Mouse (Mus musculus): ENCODE data around the gene Casd1. TPM values are rescaled to one million over a fixed set of nuclear protein-coding genes. Genes with fewer than 3 reads are reported as not detected.

Gene Casd1
- polyA plus RNA-seq, 1 experiment from 2014 or later, result 46.0 TPM

- H3K36me3 ChIP-seq (replicated peaks), result 0 out of 2 replicates have a peak, but pooled peaks cover 2% of the 10 kb centered on the region
- WGBS, result 26% methylated on average over 1 of the region's 1 CpGs
- H3K9me3 ChIP-seq, result no peaks in the 10 kb centered on the region
- H3K9ac ChIP-seq, result no peak overlapping the region
- no peak overlapping the region for H3K27ac ChIP-seq
- no peak overlapping the region for H3K4me2 ChIP-seq
- H3K27me3 ChIP-seq (replicated peaks), result no peaks in the 10 kb centered on the region
- H3K4me1 ChIP-seq, result no peaks in the 10 kb centered on the region
- H3K4me3 ChIP-seq, result no peak overlapping the region
- no peak for ATAC-seq (replicated peaks)
Measured at GRCm38 (mm10) chr6:4677356-4677761, 76.7 kb downstream of the Casd1 start.

DNA sequence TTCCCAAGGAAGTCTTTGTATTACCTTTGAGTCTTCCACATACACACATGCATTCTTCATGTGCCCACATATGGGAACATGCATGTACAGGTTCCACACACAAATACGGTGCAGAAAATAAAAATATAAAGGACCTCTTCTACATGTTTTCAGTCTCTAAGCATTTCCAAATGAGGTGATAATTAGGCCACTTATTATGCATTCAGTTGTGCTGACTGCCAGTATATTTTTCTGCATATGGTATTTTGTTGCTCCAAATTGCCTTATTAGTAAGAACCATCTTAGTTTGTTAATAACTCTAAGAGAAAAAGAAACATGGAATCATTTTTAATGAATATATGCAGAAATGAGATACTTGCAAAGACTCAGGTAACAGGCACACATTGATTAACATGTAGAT lies 79.3 kb downstream of the Casd1 start:
- Histone ChIP-seq H3K4me2 (no peak overlapping the region), H3K4me3 (no peak overlapping the region), H3K4me1 (no peaks in the 10 kb centered on the region), H3K9me3 (no peaks in the 10 kb centered on the region), H3K9ac (no peak overlapping the region), H3K27ac (no peak overlapping the region), H3K27me3 (replicated peaks) (no peaks in the 10 kb centered on the region), H3K36me3 (replicated peaks) (no peaks in the 10 kb centered on the region)
- ATAC-seq (replicated peaks), result no peak
- WGBS, result 80% methylated on average over 1 of the region's 1 CpGs

GRCm38 (mm10) chr6:4680576-4680975 lies 79.9 kb downstream of the Casd1 start:
- Histone ChIP-seq H3K4me2 (no peak overlapping the region), H3K4me3 (no peak overlapping the region), H3K27me3 (replicated peaks) (no peaks in the 10 kb centered on the region), H3K4me1 (no peaks in the 10 kb centered on the region), H3K27ac (no peak overlapping the region), H3K9me3 (no peaks in the 10 kb centered on the region), H3K36me3 (replicated peaks) (no peaks in the 10 kb centered on the region), H3K9ac (no peak overlapping the region)
- WGBS, result 93% methylated on average over 4 of the region's 4 CpGs
- no peak for ATAC-seq (replicated peaks)

- Histone ChIP-seq H3K36me3 (replicated peaks) (no peaks in the 10 kb centered on the region), H3K27me3 (replicated peaks) (no peaks in the 10 kb centered on the region), H3K4me1 (no peaks in the 10 kb centered on the region), H3K27ac (no peak overlapping the region), H3K4me2 (no peak overlapping the region), H3K9ac (no peak overlapping the region), H3K9me3 (no peaks in the 10 kb centered on the region), H3K4me3 (no peak overlapping the region)
- WGBS, result 74% methylated on average over 10 of the region's 10 CpGs
- no peak for ATAC-seq (replicated peaks)
Measured at GRCm38 (mm10) chr6:4684706-4685340, 84.2 kb downstream of the Casd1 start.

DNA sequence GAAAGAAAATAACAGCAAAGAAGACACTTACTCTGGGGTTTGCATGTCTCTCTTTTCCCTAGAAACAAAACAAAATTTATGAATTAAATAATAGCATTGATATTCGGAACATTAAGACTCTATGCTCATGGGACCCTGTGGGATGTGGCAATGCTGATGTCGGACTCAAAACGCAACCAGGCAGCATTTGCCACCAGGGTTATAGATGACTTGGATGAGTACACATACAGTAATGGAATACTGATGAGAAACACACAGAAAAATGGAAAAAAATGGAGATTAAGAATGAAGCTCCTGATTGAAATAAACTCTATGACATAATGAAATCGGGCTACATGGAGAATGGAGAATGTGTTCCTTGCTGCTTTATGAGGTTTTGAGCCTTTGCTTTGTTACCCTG lies 89.8 kb downstream of the Casd1 start:
- Histone ChIP-seq H3K27ac (no peak overlapping the region), H3K9ac (no peak overlapping the region), H3K4me3 (no peak overlapping the region), H3K9me3 (no peaks in the 10 kb centered on the region), H3K4me1 (no peaks in the 10 kb centered on the region), H3K4me2 (no peak overlapping the region), H3K36me3 (replicated peaks) (no peaks in the 10 kb centered on the region), H3K27me3 (replicated peaks) (no peaks in the 10 kb centered on the region)
- no peak for ATAC-seq (replicated peaks)
- 74% methylated on average over 4 of the region's 4 CpGs for WGBS

Other genes with a start within 250 kb of the Casd1 start
- 89.0 and 101 TPM in 2 replicates for gene Col1a2, start 96.0 kb upstream of the Casd1 start, polyA plus RNA-seq (2015; fragmentation: Nextera tagmentation; extraction: Ambion mirVana)
- gene Sgce, start 146.4 kb downstream of the Casd1 start, polyA plus RNA-seq (2015; fragmentation: Nextera tagmentation; extraction: Ambion mirVana), result 58.5 and 58.9 TPM in 2 replicates
- 7.9 and 8.5 TPM in 2 replicates for gene Peg10, start 146.5 kb downstream of the Casd1 start, polyA plus RNA-seq (2015; fragmentation: Nextera tagmentation; extraction: Ambion mirVana)